In the genomic region with DNA sequence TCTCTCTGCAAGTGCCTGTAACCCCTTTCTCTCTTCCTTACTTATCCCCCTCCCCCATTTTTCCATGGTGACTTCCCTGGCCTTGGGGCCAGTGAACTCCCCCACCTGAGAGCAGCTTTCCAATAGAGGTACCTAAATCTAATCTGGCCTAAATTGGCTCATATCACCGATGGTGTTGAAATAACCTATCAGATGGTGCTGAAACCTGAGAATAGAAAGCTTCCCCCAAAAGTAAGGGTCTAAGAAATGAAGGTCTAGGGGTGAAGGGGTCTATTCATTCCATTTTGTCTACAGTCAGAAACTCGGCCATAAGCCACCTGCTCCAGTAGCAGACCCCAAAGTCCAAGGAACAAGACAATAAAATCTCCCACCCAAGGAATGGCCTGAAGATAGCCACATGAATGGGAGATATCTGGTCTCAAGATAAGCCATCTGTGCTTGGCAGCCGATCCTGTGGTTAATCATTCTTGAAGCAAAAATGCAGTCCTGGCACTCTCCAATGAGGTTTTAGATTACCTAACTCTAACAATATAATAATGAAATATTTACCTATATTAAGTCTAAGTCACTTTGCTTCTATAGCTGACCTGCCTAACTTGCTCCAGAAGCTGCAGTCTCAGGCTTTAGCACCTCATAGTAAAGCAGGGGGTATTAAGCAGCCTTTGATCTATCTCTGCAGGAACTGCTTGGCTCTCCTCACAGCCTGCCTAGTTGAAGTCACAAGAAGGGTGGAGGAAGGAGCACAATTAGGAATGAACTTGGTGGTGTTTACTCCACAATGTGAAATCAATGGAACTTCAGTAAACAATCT, we compare ENCODE assay signal across 13 mouse cellular contexts. TPM values are rescaled to one million over a fixed set of nuclear protein-coding genes. Genes with fewer than 3 reads are reported as not detected.
DNase-seq lines count a peak whose midpoint lies in the region; ATAC-seq and TF ChIP-seq lines count a peak whose summit lies in the region.
"Had no signal": no experiment of that assay in that cellular context is flagged by ENCODE, and none has a peak within 500 bp of the region (broad histone marks: within the 10 kb centered on the region; RNA-seq: fewer than 3 reads in every experiment).

No protein-coding gene starts in this region.

- no peak overlapping the region for H3K9ac ChIP-seq in forebrain, embryonic 12.5 days
- H3K9ac ChIP-seq in forebrain, embryonic 13.5 days: no peak overlapping the region
- H3K9ac ChIP-seq in liver, embryonic 15.5 days: no peak overlapping the region
- no peak overlapping the region for H3K9ac ChIP-seq in liver, embryonic 12.5 days
- no peak overlapping the region for H3K9ac ChIP-seq in intestine, embryonic 15.5 days

- H3K27me3 ChIP-seq in forebrain, embryonic 12.5 days: no peaks in the 10 kb centered on the region
- no peaks in the 10 kb centered on the region for H3K27me3 ChIP-seq in forebrain, embryonic 13.5 days
- H3K27me3 ChIP-seq in liver, embryonic 15.5 days: no peaks in the 10 kb centered on the region
- H3K27me3 ChIP-seq in liver, embryonic 12.5 days (replicated peaks): no peaks in the 10 kb centered on the region
- no peaks in the 10 kb centered on the region for H3K27me3 ChIP-seq in intestine, embryonic 15.5 days (replicated peaks)

- H3K36me3 ChIP-seq in forebrain, embryonic 12.5 days (replicated peaks): peaks cover 43% of the 10 kb centered on the region
- H3K36me3 ChIP-seq in forebrain, embryonic 13.5 days (ENCODE audit: poor library complexity, severe bottlenecking): peaks cover 54% of the 10 kb centered on the region
- no peaks in the 10 kb centered on the region for H3K36me3 ChIP-seq in liver, embryonic 15.5 days (replicated peaks)
- H3K36me3 ChIP-seq in liver, embryonic 12.5 days: peaks cover 13% of the 10 kb centered on the region
- 0 out of 2 replicates have a peak, but pooled peaks cover 3% of the 10 kb centered on the region for H3K36me3 ChIP-seq in intestine, embryonic 15.5 days

- intact Hi-C loops in left cerebral cortex, adult 2 months (cut with DNase I): no loop called here

- H3K4me3 ChIP-seq in forebrain, embryonic 12.5 days (replicated peaks): no peak overlapping the region
- no peak overlapping the region for H3K4me3 ChIP-seq in forebrain, embryonic 13.5 days
- no peak overlapping the region for H3K4me3 ChIP-seq in liver, embryonic 15.5 days (replicated peaks)
- H3K4me3 ChIP-seq in liver, embryonic 12.5 days: no peak overlapping the region
- H3K4me3 ChIP-seq in intestine, embryonic 15.5 days (replicated peaks): no peak overlapping the region
- no peak overlapping the region for H3K4me3 ChIP-seq in left cerebral cortex, adult 2 months

- 0 out of 2 replicates have a peak overlapping the region, but pooled peaks have one; percentile 21 for H3K27ac ChIP-seq in forebrain, embryonic 12.5 days
- H3K27ac ChIP-seq in forebrain, embryonic 13.5 days: no peak overlapping the region
- 0 out of 2 replicates have a peak overlapping the region, but pooled peaks have one; percentile 29 for H3K27ac ChIP-seq in liver, embryonic 15.5 days (replicated peaks)
- H3K27ac ChIP-seq in liver, embryonic 12.5 days: no peak overlapping the region
- H3K27ac ChIP-seq in intestine, embryonic 15.5 days: peak overlapping the region; percentile 58
- H3K27ac ChIP-seq in left cerebral cortex, adult 2 months: no peak overlapping the region

- TF ChIP-seq CTCF in left cerebral cortex, adult 2 months (IDR thresholded peaks at IDR 0.05): no peak

- no peak for DNase-seq in left cerebral cortex, adult 2 months (ENCODE audit: extremely low spot score in 1 of 2, low spot score in 2 of 2)
- DNase-seq: layer of hippocampus, postnatal 36 days had no signal

- no peak for ATAC-seq in forebrain, embryonic 12.5 days (ENCODE audit: low FRiP score)
- no peak for ATAC-seq in forebrain, embryonic 13.5 days
- ATAC-seq in liver, embryonic 15.5 days (ENCODE audit: insufficient read depth): no peak
- ATAC-seq in liver, embryonic 12.5 days: no peak; the same call in 1 of the 2 replicates
- ATAC-seq in intestine, embryonic 15.5 days: peak; percentile 83
- peak; percentile 83 for ATAC-seq in megakaryocyte-erythroid progenitor cell, adult 5-6 weeks (replicated peaks; ENCODE audit: low FRiP score, low TSS enrichment, poor library complexity, severe bottlenecking)
- no peak for ATAC-seq in CD4-positive, CD25-positive, alpha-beta regulatory T cell, adult 4 months
- ATAC-seq: forebrain, embryonic 16.5 days had no signal

- H3K9me3 ChIP-seq in forebrain, embryonic 12.5 days: no peaks in the 10 kb centered on the region
- no peaks in the 10 kb centered on the region for H3K9me3 ChIP-seq in forebrain, embryonic 13.5 days (replicated peaks)
- H3K9me3 ChIP-seq in liver, embryonic 15.5 days (replicated peaks): no peaks in the 10 kb centered on the region
- no peaks in the 10 kb centered on the region for H3K9me3 ChIP-seq in liver, embryonic 12.5 days (replicated peaks)
- no peaks in the 10 kb centered on the region for H3K9me3 ChIP-seq in intestine, embryonic 15.5 days

- peaks cover 15% of the 10 kb centered on the region for H3K4me1 ChIP-seq in forebrain, embryonic 12.5 days
- H3K4me1 ChIP-seq in forebrain, embryonic 13.5 days: peaks cover 11% of the 10 kb centered on the region
- peaks cover 19% of the 10 kb centered on the region for H3K4me1 ChIP-seq in liver, embryonic 15.5 days (replicated peaks)
- peaks cover 20% of the 10 kb centered on the region for H3K4me1 ChIP-seq in liver, embryonic 12.5 days
- H3K4me1 ChIP-seq in intestine, embryonic 15.5 days (replicated peaks): peaks cover 16% of the 10 kb centered on the region

- 69% methylated on average over 3 of the region's 3 CpGs for WGBS in forebrain, embryonic 12.5 days
- WGBS in forebrain, embryonic 13.5 days: 76% methylated on average over 3 of the region's 3 CpGs
- WGBS in liver, embryonic 15.5 days (ENCODE audit: insufficient replicate concordance): 24% methylated on average over 3 of the region's 3 CpGs
- 21% methylated on average over 3 of the region's 3 CpGs for WGBS in liver, embryonic 12.5 days (ENCODE audit: insufficient replicate concordance)
- WGBS in intestine, embryonic 15.5 days: 42% methylated on average over 3 of the region's 3 CpGs

- no peak overlapping the region for H3K4me2 ChIP-seq in forebrain, embryonic 12.5 days
- H3K4me2 ChIP-seq in forebrain, embryonic 13.5 days: no peak overlapping the region
- H3K4me2 ChIP-seq in liver, embryonic 15.5 days: no peak overlapping the region
- H3K4me2 ChIP-seq in liver, embryonic 12.5 days: no peak overlapping the region
- H3K4me2 ChIP-seq in intestine, embryonic 15.5 days (replicated peaks): no peak overlapping the region

RNA-seq across cellular contexts. Expression of a gene that starts 15.6 kb away (rescaled TPM):
- 8.4 and 9.7 TPM in 2 replicates for polyA plus RNA-seq in forebrain, embryonic 12.5 days (2016; fragmentation: Nextera tagmentation; extraction: Ambion mirVana)
- polyA plus RNA-seq in forebrain, embryonic 13.5 days (2015; fragmentation: Nextera tagmentation; extraction: Ambion mirVana): 8.3 TPM in 2 replicates
- polyA plus RNA-seq in liver, embryonic 15.5 days (2015; fragmentation: Nextera tagmentation; extraction: Ambion mirVana): 11.4 and 12.3 TPM in 2 replicates
- polyA plus RNA-seq in liver, embryonic 12.5 days (2016; fragmentation: Nextera tagmentation; extraction: Ambion mirVana): 11.8 and 12.0 TPM in 2 replicates
- 17.0 and 17.6 TPM in 2 replicates for polyA plus RNA-seq in intestine, embryonic 15.5 days (2015; fragmentation: Nextera tagmentation; extraction: Ambion mirVana)
- total RNA-seq in megakaryocyte-erythroid progenitor cell, adult 5-6 weeks (2014; fragmentation: Nextera tagmentation): 15.1 and 18.6 TPM in 2 replicates
- 25.2 and 28.4 TPM in 2 replicates for total RNA-seq in megakaryocyte-erythroid progenitor cell, adult 5-6 weeks (2017)
- polyA plus RNA-seq in CD4-positive, CD25-positive, alpha-beta regulatory T cell, adult 4 months (2017; shearing (Covaris generic)): 100 to 1,000 TPM; 101 to 109 TPM
- 1 to 10 TPM; 2.2 to 2.6 TPM for total RNA-seq in left cerebral cortex, adult 2 months (2021)

RNA-seq across cellular contexts. Expression of a gene that starts 25.3 kb away (rescaled TPM):
- not detected in 2 replicates for polyA plus RNA-seq in forebrain, embryonic 12.5 days (2016; fragmentation: Nextera tagmentation; extraction: Ambion mirVana)
- not detected in 2 replicates for polyA plus RNA-seq in forebrain, embryonic 13.5 days (2015; fragmentation: Nextera tagmentation; extraction: Ambion mirVana)
- not detected in 2 replicates for polyA plus RNA-seq in liver, embryonic 15.5 days (2015; fragmentation: Nextera tagmentation; extraction: Ambion mirVana)
- not detected in 2 replicates for polyA plus RNA-seq in liver, embryonic 12.5 days (2016; fragmentation: Nextera tagmentation; extraction: Ambion mirVana)
- not detected in 2 replicates for polyA plus RNA-seq in intestine, embryonic 15.5 days (2015; fragmentation: Nextera tagmentation; extraction: Ambion mirVana)
- not detected in 2 replicates for total RNA-seq in megakaryocyte-erythroid progenitor cell, adult 5-6 weeks (2014; fragmentation: Nextera tagmentation)
- total RNA-seq in megakaryocyte-erythroid progenitor cell, adult 5-6 weeks (2017): not detected in 2 replicates
- not detected for polyA plus RNA-seq in CD4-positive, CD25-positive, alpha-beta regulatory T cell, adult 4 months (2017; shearing (Covaris generic))
- total RNA-seq in left cerebral cortex, adult 2 months (2021): not detected
- total RNA-seq: layer of hippocampus, postnatal 36 days had no signal
- polyA plus RNA-seq: brain, embryonic 14.5 days; forebrain, embryonic 16.5 days; heart, postnatal 0 days; liver, embryonic 16.5 days had no signal

RNA-seq across cellular contexts. Expression of a gene that starts 33.3 kb away (rescaled TPM):
- 74.9 and 76.1 TPM in 2 replicates for polyA plus RNA-seq in forebrain, embryonic 12.5 days (2016; fragmentation: Nextera tagmentation; extraction: Ambion mirVana)
- polyA plus RNA-seq in forebrain, embryonic 13.5 days (2015; fragmentation: Nextera tagmentation; extraction: Ambion mirVana): 95.6 and 98.2 TPM in 2 replicates
- 5.3 and 5.6 TPM in 2 replicates for polyA plus RNA-seq in liver, embryonic 15.5 days (2015; fragmentation: Nextera tagmentation; extraction: Ambion mirVana)
- polyA plus RNA-seq in liver, embryonic 12.5 days (2016; fragmentation: Nextera tagmentation; extraction: Ambion mirVana): 8.6 and 9.2 TPM in 2 replicates
- 23.3 and 25.5 TPM in 2 replicates for polyA plus RNA-seq in intestine, embryonic 15.5 days (2015; fragmentation: Nextera tagmentation; extraction: Ambion mirVana)
- 7.7 and 18.7 TPM in 2 replicates for total RNA-seq in megakaryocyte-erythroid progenitor cell, adult 5-6 weeks (2014; fragmentation: Nextera tagmentation)
- 2.6 and 8.6 TPM in 2 replicates for total RNA-seq in megakaryocyte-erythroid progenitor cell, adult 5-6 weeks (2017)
- 10 to 100 TPM; 22.2 to 26.2 TPM for polyA plus RNA-seq in CD4-positive, CD25-positive, alpha-beta regulatory T cell, adult 4 months (2017; shearing (Covaris generic))
- total RNA-seq in left cerebral cortex, adult 2 months (2021): 10 to 100 TPM; 34.7 to 36.6 TPM

RNA-seq across cellular contexts. Expression of a gene that starts 53.8 kb away (rescaled TPM):
- polyA plus RNA-seq in forebrain, embryonic 12.5 days (2016; fragmentation: Nextera tagmentation; extraction: Ambion mirVana): 18.1 and 18.8 TPM in 2 replicates
- polyA plus RNA-seq in forebrain, embryonic 13.5 days (2015; fragmentation: Nextera tagmentation; extraction: Ambion mirVana): 13.5 and 13.9 TPM in 2 replicates
- 3.8 and 4.2 TPM in 2 replicates for polyA plus RNA-seq in liver, embryonic 15.5 days (2015; fragmentation: Nextera tagmentation; extraction: Ambion mirVana)
- polyA plus RNA-seq in liver, embryonic 12.5 days (2016; fragmentation: Nextera tagmentation; extraction: Ambion mirVana): 6.0 and 7.0 TPM in 2 replicates
- polyA plus RNA-seq in intestine, embryonic 15.5 days (2015; fragmentation: Nextera tagmentation; extraction: Ambion mirVana): 9.0 and 9.7 TPM in 2 replicates
- 1.1 and 2.3 TPM in 2 replicates for total RNA-seq in megakaryocyte-erythroid progenitor cell, adult 5-6 weeks (2014; fragmentation: Nextera tagmentation)
- total RNA-seq in megakaryocyte-erythroid progenitor cell, adult 5-6 weeks (2017): 0.19 and 2.2 TPM in 2 replicates
- under 1 TPM; 0.22 to 0.29 TPM for polyA plus RNA-seq in CD4-positive, CD25-positive, alpha-beta regulatory T cell, adult 4 months (2017; shearing (Covaris generic))
- total RNA-seq in left cerebral cortex, adult 2 months (2021): 10 to 100 TPM; 67.8 to 73.1 TPM

Comparison
In these comparisons a context has a peak if more than half of its experiments do, and no peak if none do; other contexts are left out.
1. H3K27ac ChIP-seq: peak in forebrain, embryonic 12.5 days (single experiment), liver, embryonic 15.5 days (single experiment) and intestine, embryonic 15.5 days (single experiment); none in forebrain, embryonic 13.5 days (single experiment), liver, embryonic 12.5 days (single experiment) and left cerebral cortex, adult 2 months (single experiment).
2. ATAC-seq: peak in intestine, embryonic 15.5 days (single experiment) and megakaryocyte-erythroid progenitor cell, adult 5-6 weeks (single experiment); none in forebrain, embryonic 12.5 days (single experiment), forebrain, embryonic 13.5 days (single experiment), liver, embryonic 15.5 days (single experiment), liver, embryonic 12.5 days (single experiment) and CD4-positive, CD25-positive, alpha-beta regulatory T cell, adult 4 months (single experiment).